Mouse (Mus musculus) olfactory bulb, adult 2 months (tissue): ENCODE results near the gene Rpl10-ps3. TPM values are rescaled to one million over a fixed set of nuclear protein-coding genes. Genes with fewer than 3 reads are reported as not detected.

ENCODE experiments used
- H3K27ac ChIP-seq: fragments of 200-500 bp; 2 replicates; pipeline ENCODE4 v1.5.1; 2012; ENCODE audit warnings: low read depth, low read length; ENCODE audit not compliant: insufficient read depth
- H3K4me1 ChIP-seq: fragments of 200-500 bp; 2 replicates; pipeline ENCODE4 v1.6.1; 2012; ENCODE audit warnings: low read length; ENCODE audit not compliant: control insufficient read depth, insufficient read depth
- H3K4me3 ChIP-seq: fragments of 200-500 bp; 2 replicates; pipeline ENCODE4 v1.5.1; 2012; ENCODE audit warnings: mild to moderate bottlenecking, low read depth, low read length, moderate library complexity; ENCODE audit not compliant: insufficient read depth
- CTCF ChIP-seq: fragments of 200-500 bp; IDR thresholded peaks from 2 replicates; pipeline ENCODE4 v1.5.1; 2012; ENCODE audit warnings: low read depth, mild to moderate bottlenecking, low read length, moderate library complexity; ENCODE audit not compliant: insufficient read depth
- POLR2A ChIP-seq: fragments of 200-500 bp; IDR thresholded peaks from 2 replicates; pipeline ENCODE4 v1.6.1; 2012; ENCODE audit warnings: mild to moderate bottlenecking, low read depth, low read length, moderate library complexity; ENCODE audit not compliant: insufficient read depth
- WGBS: fragments of 180-500 bp; shearing (Covaris S2); methylation state at CpG from one replicate; pipeline ENCODE4 v1.1.7; 2018; 5-methylcytosine and 5-hydroxymethylcytosine counted together
- polyA plus RNA-seq: library from polyadenylated mRNA; stranded (reverse); fragments of >200 nt; gene quantifications from 2 replicates; pipeline ENCODE4 v1.2.4, GENCODE M21; 2012; ENCODE audit warnings: low replicate concordance; ENCODE audit not compliant: missing spikeins, insufficient read depth, insufficient read length

Gene Rpl10-ps3
- polyA plus RNA-seq, 1 experiment: not detected

GRCm38 (mm10) chr9:50319506-50319905, 25.3 kb downstream of the Rpl10-ps3 start:
- no peak overlapping the region for H3K4me3 ChIP-seq
- WGBS: 86% methylated on average over 5 of the region's 5 CpGs
- no peak overlapping the region for H3K27ac ChIP-seq
- no peak for TF ChIP-seq POLR2A
- no peak for TF ChIP-seq CTCF
- no peaks in the 10 kb centered on the region for H3K4me1 ChIP-seq

DNA sequence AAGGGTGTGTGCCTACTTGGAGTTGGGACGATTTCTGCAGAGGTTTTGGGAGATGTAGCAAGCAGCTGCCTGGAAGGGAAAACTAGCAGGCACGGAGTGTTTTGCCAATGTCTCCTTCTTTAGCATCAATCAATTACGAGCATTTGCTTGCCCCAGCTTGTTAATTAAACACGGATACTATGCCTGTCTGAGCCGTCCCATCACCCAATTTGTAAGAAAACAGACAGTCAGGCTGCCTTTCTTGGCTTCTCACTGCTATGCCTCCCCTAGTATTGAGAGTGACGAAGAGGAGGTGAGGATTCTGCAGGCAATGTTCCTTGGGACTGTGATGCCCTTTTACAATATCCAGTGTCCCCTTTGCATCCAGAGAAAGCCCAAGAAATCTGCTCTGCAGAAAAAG, 27.5 kb downstream of the Rpl10-ps3 start:
- Histone ChIP-seq H3K4me3 (no peak overlapping the region), H3K27ac (no peak overlapping the region), H3K4me1 (no peaks in the 10 kb centered on the region)
- WGBS: 55% methylated on average over 6 of the region's 6 CpGs
- TF ChIP-seq CTCF: no peak

- TF ChIP-seq POLR2A (no peak), CTCF (no peak)
- Histone ChIP-seq H3K4me1 (no peaks in the 10 kb centered on the region), H3K27ac (no peak overlapping the region), H3K4me3 (no peak overlapping the region)
- WGBS: 75% methylated on average over 3 of the region's 3 CpGs
Measured at GRCm38 (mm10) chr9:50315650-50316049, 29.1 kb downstream of the Rpl10-ps3 start.

DNA sequence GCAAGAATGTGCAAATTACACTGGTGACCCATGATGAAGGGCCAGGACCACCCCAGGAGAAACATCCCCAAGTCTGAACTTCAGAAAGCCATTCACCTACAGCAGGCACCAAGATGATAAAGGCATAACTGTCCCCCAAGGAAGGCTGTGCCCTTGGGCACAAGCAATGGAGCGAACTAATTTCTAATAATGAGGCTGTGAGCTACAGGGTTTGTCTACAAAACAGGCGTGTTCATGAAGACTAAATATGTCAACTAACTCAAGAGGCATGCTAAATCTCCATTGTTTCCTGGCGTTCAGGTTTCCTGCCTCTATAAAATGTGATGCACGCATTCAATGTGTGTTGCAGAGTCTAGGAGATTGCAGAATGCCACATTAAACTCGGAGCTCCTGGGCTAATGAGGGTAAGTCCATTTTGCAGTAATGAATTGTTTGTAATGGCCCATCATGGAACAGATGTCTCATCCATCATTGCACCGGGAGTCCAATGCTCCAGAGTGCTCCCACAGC, 33.7 kb downstream of the Rpl10-ps3 start:
- Histone ChIP-seq H3K4me3 (no peak overlapping the region), H3K4me1 (peaks cover 3% of the 10 kb centered on the region), H3K27ac (no peak overlapping the region)
- TF ChIP-seq POLR2A (no peak), CTCF (no peak)
- 72% methylated on average over 6 of the region's 6 CpGs for WGBS

GRCm38 (mm10) chr9:50305666-50306402, 38.9 kb downstream of the Rpl10-ps3 start:
- peaks cover 7% of the 10 kb centered on the region for H3K4me1 ChIP-seq
- WGBS: 36% methylated on average over 10 of the region's 10 CpGs
- H3K27ac ChIP-seq: no peak overlapping the region
- H3K4me3 ChIP-seq: no peak overlapping the region
- TF ChIP-seq POLR2A (no peak), CTCF (no peak)

DNA sequence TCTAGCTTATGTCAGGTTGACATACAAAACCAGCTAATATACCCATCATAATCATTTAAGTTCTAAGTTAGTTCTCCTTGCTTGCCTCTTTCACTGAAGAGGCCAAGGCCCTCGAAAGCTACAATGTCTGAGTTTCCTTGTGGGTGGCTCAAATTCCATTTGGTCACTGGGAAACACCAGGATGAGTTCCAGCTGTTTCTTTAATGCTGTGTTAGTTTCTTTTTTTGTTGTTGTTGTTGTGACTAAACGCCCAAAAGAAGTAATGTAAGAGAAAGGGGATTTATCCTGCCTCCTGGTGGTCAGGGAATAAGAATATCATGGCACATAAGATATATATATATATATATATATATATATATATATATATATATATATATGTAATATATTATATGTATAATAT, 39.7 kb downstream of the Rpl10-ps3 start:
- 69% methylated on average over 2 of the region's 2 CpGs for WGBS
- TF ChIP-seq CTCF (no peak), POLR2A (no peak)

GRCm38 (mm10) chr9:50304004-50304403, 40.8 kb downstream of the Rpl10-ps3 start:
- H3K27ac ChIP-seq: no peak overlapping the region
- peaks cover 7% of the 10 kb centered on the region for H3K4me1 ChIP-seq
- no peak for TF ChIP-seq POLR2A
- TF ChIP-seq CTCF: no peak
- 82% methylated on average over 4 of the region's 4 CpGs for WGBS
- H3K4me3 ChIP-seq: no peak overlapping the region

More for the DNA sequence above, 39.7 kb downstream of the Rpl10-ps3 start:
- Histone ChIP-seq H3K4me1 (peaks cover 7% of the 10 kb centered on the region), H3K4me3 (no peak overlapping the region), H3K27ac (no peak overlapping the region)

GRCm38 (mm10) chr9:50301722-50302121, 43.0 kb downstream of the Rpl10-ps3 start:
- Histone ChIP-seq H3K4me3 (no peak overlapping the region), H3K27ac (no peak overlapping the region), H3K4me1 (peaks cover 7% of the 10 kb centered on the region)
- TF ChIP-seq CTCF: no peak
- no peak for TF ChIP-seq POLR2A

DNA sequence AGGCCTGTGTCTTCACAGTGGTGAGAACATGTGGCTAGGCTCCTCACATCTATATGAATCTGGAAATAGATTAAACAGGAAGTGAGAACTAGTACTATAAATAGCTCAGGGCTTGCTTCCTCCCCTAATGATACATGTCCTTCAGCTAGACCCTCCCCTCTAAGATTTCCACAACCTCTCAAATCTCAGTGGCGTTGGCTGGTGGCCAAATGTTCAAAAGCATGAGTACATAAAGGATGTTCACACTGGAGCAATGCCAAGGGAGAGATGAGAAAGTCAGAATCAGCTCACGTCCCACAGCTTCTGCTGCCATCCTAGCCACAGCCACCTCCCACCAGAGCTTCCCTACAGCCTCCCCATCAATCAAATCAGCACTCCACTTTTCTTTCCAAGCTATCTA, 46.4 kb downstream of the Rpl10-ps3 start:
- 66% methylated on average over 2 of the region's 2 CpGs for WGBS
- TF ChIP-seq POLR2A (no peak), CTCF (no peak)
- Histone ChIP-seq H3K4me3 (no peak overlapping the region), H3K27ac (no peak overlapping the region), H3K4me1 (no peaks in the 10 kb centered on the region)

Other genes starting within 250 kb of the Rpl10-ps3 start
- not detected in 2 replicates for gene Plet1, start 149.6 kb upstream of the Rpl10-ps3 start, polyA plus RNA-seq
- gene Pts, start 183.8 kb upstream of the Rpl10-ps3 start, polyA plus RNA-seq: not detected in 2 replicates
- gene Il18, start 209.9 kb upstream of the Rpl10-ps3 start, polyA plus RNA-seq: not detected in 2 replicates
- not detected in 2 replicates for gene Bco2, start 210.2 kb upstream of the Rpl10-ps3 start, polyA plus RNA-seq
- gene Tex12, start 216.4 kb upstream of the Rpl10-ps3 start, polyA plus RNA-seq: not detected in 2 replicates